Mouse (Mus musculus) testis, adult 2 months (tissue): ENCODE measurements around the gene Ccdc124.

ENCODE experiments used
- CTCF ChIP-seq: fragments of 200-500 bp; IDR thresholded peaks from 2 replicates; pipeline ENCODE4 v1.5.1; 2012; ENCODE audit warnings: low read depth, mild to moderate bottlenecking, inconsistent platforms, low read length, moderate library complexity; ENCODE audit not compliant: control insufficient read depth, insufficient read depth, insufficient replicate concordance
- POLR2A ChIP-seq: fragments of 200-500 bp; IDR thresholded peaks from 2 replicates; pipeline ENCODE4 v1.6.1; 2012; ENCODE audit warnings: low read depth, mild to moderate bottlenecking, inconsistent platforms, low read length, moderate library complexity; ENCODE audit not compliant: control insufficient read depth

GRCm38 (mm10) chr8:70900872-70901387, 27.2 kb upstream of the Ccdc124 start:
- TF ChIP-seq POLR2A (no peak), CTCF (no peak)
